Mouse (Mus musculus): ENCODE results near the gene Lig1. TPM values are rescaled to one million over a fixed set of nuclear protein-coding genes. Genes with fewer than 3 reads are reported as not detected.

The Lig1 gene
- polyA plus RNA-seq, 1 experiment from 2014 or later, result 37.7 TPM

GRCm38 (mm10) chr7:13302780-13303179 lies 25.7 kb downstream of the Lig1 start:
- Histone ChIP-seq H3K36me3 (replicated peaks; ENCODE audit: control insufficient read depth, insufficient read depth) (peaks cover 92% of the 10 kb centered on the region), H3K4me1 (replicated peaks; ENCODE audit: control insufficient read depth, insufficient read depth, low read length) (no peaks in the 10 kb centered on the region), H3K27me3 (ENCODE audit: control insufficient read depth, insufficient read depth, low read length) (no peaks in the 10 kb centered on the region), H3K4me3 (replicated peaks; ENCODE audit: low read length) (no peak overlapping the region), H3K27ac (no peak overlapping the region), H3K9me3 (ENCODE audit: control insufficient read depth, low read length) (no peaks in the 10 kb centered on the region), H3K4me2 (replicated peaks) (no peak overlapping the region), H3K9ac (no peak overlapping the region)
- no peak for DNase-seq (ENCODE audit: low spot score)
- 93% methylated on average over 2 of the region's 2 CpGs for WGBS
- no peak for ATAC-seq (ENCODE audit: low FRiP score)

GRCm38 (mm10) chr7:13303372-13303771 lies 26.3 kb downstream of the Lig1 start:
- peaks cover 93% of the 10 kb centered on the region for H3K36me3 ChIP-seq (replicated peaks; ENCODE audit: control insufficient read depth, insufficient read depth)
- H3K4me2 ChIP-seq (replicated peaks), result no peak overlapping the region
- no peak overlapping the region for H3K27ac ChIP-seq
- H3K27me3 ChIP-seq (ENCODE audit: control insufficient read depth, insufficient read depth, low read length), result no peaks in the 10 kb centered on the region
- H3K4me3 ChIP-seq (replicated peaks; ENCODE audit: low read length), result no peak overlapping the region
- no peaks in the 10 kb centered on the region for H3K4me1 ChIP-seq (replicated peaks; ENCODE audit: control insufficient read depth, insufficient read depth, low read length)
- DNase-seq (ENCODE audit: low spot score), result no peak
- H3K9ac ChIP-seq, result no peak overlapping the region
- ATAC-seq (ENCODE audit: low FRiP score), result no peak
- no peaks in the 10 kb centered on the region for H3K9me3 ChIP-seq (ENCODE audit: control insufficient read depth, low read length)

- no peak for DNase-seq (ENCODE audit: low spot score)
- Histone ChIP-seq H3K9me3 (ENCODE audit: control insufficient read depth, low read length) (no peaks in the 10 kb centered on the region), H3K27ac (no peak overlapping the region), H3K4me1 (replicated peaks; ENCODE audit: control insufficient read depth, insufficient read depth, low read length) (no peaks in the 10 kb centered on the region), H3K9ac (no peak overlapping the region), H3K4me2 (replicated peaks) (no peak overlapping the region), H3K4me3 (replicated peaks; ENCODE audit: low read length) (no peak overlapping the region), H3K27me3 (ENCODE audit: control insufficient read depth, insufficient read depth, low read length) (no peaks in the 10 kb centered on the region), H3K36me3 (replicated peaks; ENCODE audit: control insufficient read depth, insufficient read depth) (peaks cover 82% of the 10 kb centered on the region)
- ATAC-seq (ENCODE audit: low FRiP score), result no peak
- WGBS, result 89% methylated on average over 2 of the region's 2 CpGs
These were observed 32.3 kb downstream of the Lig1 start for GRCm38 (mm10) chr7:13309407-13309806.

GRCm38 (mm10) chr7:13310493-13311199 lies 33.6 kb downstream of the Lig1 start:
- no peak overlapping the region for H3K4me3 ChIP-seq (replicated peaks; ENCODE audit: low read length)
- no peaks in the 10 kb centered on the region for H3K27me3 ChIP-seq (ENCODE audit: control insufficient read depth, insufficient read depth, low read length)
- H3K4me2 ChIP-seq (replicated peaks), result no peak overlapping the region
- no peaks in the 10 kb centered on the region for H3K9me3 ChIP-seq (ENCODE audit: control insufficient read depth, low read length)
- 93% methylated on average over 6 of the region's 6 CpGs for WGBS
- H3K36me3 ChIP-seq (replicated peaks; ENCODE audit: control insufficient read depth, insufficient read depth), result peaks cover 74% of the 10 kb centered on the region
- ATAC-seq (ENCODE audit: low FRiP score) (no peak), DNase-seq (ENCODE audit: low spot score) (no peak)
- H3K4me1 ChIP-seq (replicated peaks; ENCODE audit: control insufficient read depth, insufficient read depth, low read length), result no peaks in the 10 kb centered on the region
- no peak overlapping the region for H3K27ac ChIP-seq
- no peak overlapping the region for H3K9ac ChIP-seq

- WGBS, result over 99% methylated on average over 4 of the region's 4 CpGs
- no peak overlapping the region for H3K9ac ChIP-seq
- H3K27me3 ChIP-seq (ENCODE audit: control insufficient read depth, insufficient read depth, low read length), result no peaks in the 10 kb centered on the region
- H3K4me2 ChIP-seq (replicated peaks), result no peak overlapping the region
- no peak for ATAC-seq (ENCODE audit: low FRiP score)
- H3K4me3 ChIP-seq (replicated peaks; ENCODE audit: low read length), result no peak overlapping the region
- H3K4me1 ChIP-seq (replicated peaks; ENCODE audit: control insufficient read depth, insufficient read depth, low read length), result no peaks in the 10 kb centered on the region
- no peak for DNase-seq (ENCODE audit: low spot score)
- H3K27ac ChIP-seq, result no peak overlapping the region
- H3K9me3 ChIP-seq (ENCODE audit: control insufficient read depth, low read length), result no peaks in the 10 kb centered on the region
- peaks cover 68% of the 10 kb centered on the region for H3K36me3 ChIP-seq (replicated peaks; ENCODE audit: control insufficient read depth, insufficient read depth)
These were observed 34.3 kb downstream of the Lig1 start for GRCm38 (mm10) chr7:13311401-13311800.

- no peak for DNase-seq (ENCODE audit: low spot score)
- H3K4me1 ChIP-seq (replicated peaks; ENCODE audit: control insufficient read depth, insufficient read depth, low read length), result no peaks in the 10 kb centered on the region
- H3K9ac ChIP-seq, result no peak overlapping the region
- ATAC-seq (ENCODE audit: low FRiP score), result no peak
- H3K36me3 ChIP-seq (replicated peaks; ENCODE audit: control insufficient read depth, insufficient read depth), result peaks cover 41% of the 10 kb centered on the region
- H3K9me3 ChIP-seq (ENCODE audit: control insufficient read depth, low read length), result no peaks in the 10 kb centered on the region
- no peak overlapping the region for H3K4me3 ChIP-seq (replicated peaks; ENCODE audit: low read length)
- no peak overlapping the region for H3K27ac ChIP-seq
- H3K27me3 ChIP-seq (ENCODE audit: control insufficient read depth, insufficient read depth, low read length), result no peaks in the 10 kb centered on the region
- 88% methylated on average over 5 of the region's 5 CpGs for WGBS
- H3K4me2 ChIP-seq (replicated peaks), result no peak overlapping the region
These were observed 37.1 kb downstream of the Lig1 start for GRCm38 (mm10) chr7:13314095-13314597.

- Histone ChIP-seq H3K9ac (no peak overlapping the region), H3K4me2 (replicated peaks) (no peak overlapping the region), H3K27me3 (ENCODE audit: control insufficient read depth, insufficient read depth, low read length) (no peaks in the 10 kb centered on the region), H3K27ac (no peak overlapping the region), H3K4me3 (replicated peaks; ENCODE audit: low read length) (no peak overlapping the region), H3K9me3 (ENCODE audit: control insufficient read depth, low read length) (no peaks in the 10 kb centered on the region), H3K36me3 (replicated peaks; ENCODE audit: control insufficient read depth, insufficient read depth) (no peaks in the 10 kb centered on the region), H3K4me1 (replicated peaks; ENCODE audit: control insufficient read depth, insufficient read depth, low read length) (no peaks in the 10 kb centered on the region)
- no peak for ATAC-seq (ENCODE audit: low FRiP score)
- no peak for DNase-seq (ENCODE audit: low spot score)
- WGBS, result 90% methylated on average over 3 of the region's 3 CpGs
These were observed 44.3 kb downstream of the Lig1 start for GRCm38 (mm10) chr7:13321424-13321823.

- no peak for ATAC-seq (ENCODE audit: low FRiP score)
- no peak for DNase-seq (ENCODE audit: low spot score)
- H3K9ac ChIP-seq, result no peak within 1 kb of the TSS
- H3K4me3 ChIP-seq (replicated peaks; ENCODE audit: low read length), result no peak within 1 kb of the TSS
- no peaks in the 10 kb centered on the region for H3K27me3 ChIP-seq (ENCODE audit: control insufficient read depth, insufficient read depth, low read length)
- no peaks in the 10 kb centered on the region for H3K4me1 ChIP-seq (replicated peaks; ENCODE audit: control insufficient read depth, insufficient read depth, low read length)
- no peak within 1 kb of the TSS for H3K4me2 ChIP-seq (replicated peaks)
- H3K27ac ChIP-seq, result no peak within 1 kb of the TSS
- H3K9me3 ChIP-seq (ENCODE audit: control insufficient read depth, low read length), result no peaks in the 10 kb centered on the region
- H3K36me3 ChIP-seq (replicated peaks; ENCODE audit: control insufficient read depth, insufficient read depth), result no peaks in the 10 kb centered on the region
- WGBS, result 88% methylated on average over 2 of the region's 2 CpGs
These were observed 47.2 kb downstream of the Lig1 start, which contains the start of gene Pla2g4c for GRCm38 (mm10) chr7:13324316-13324715. Gene Pla2g4c, plus strand, starts transcription at chr7:13324655.

- no peak overlapping the region for H3K4me2 ChIP-seq (replicated peaks)
- H3K27ac ChIP-seq, result no peak overlapping the region
- H3K4me1 ChIP-seq (replicated peaks; ENCODE audit: control insufficient read depth, insufficient read depth, low read length), result no peaks in the 10 kb centered on the region
- H3K9ac ChIP-seq, result no peak overlapping the region
- DNase-seq (ENCODE audit: low spot score), result no peak
- no peak overlapping the region for H3K4me3 ChIP-seq (replicated peaks; ENCODE audit: low read length)
- ATAC-seq (ENCODE audit: low FRiP score), result no peak
- no peaks in the 10 kb centered on the region for H3K27me3 ChIP-seq (ENCODE audit: control insufficient read depth, insufficient read depth, low read length)
- peaks cover 17% of the 10 kb centered on the region; the same call in 1 of the 2 replicates for H3K36me3 ChIP-seq (replicated peaks; ENCODE audit: control insufficient read depth, insufficient read depth)
- WGBS, result 93% methylated on average over 2 of the region's 2 CpGs
- no peaks in the 10 kb centered on the region for H3K9me3 ChIP-seq (ENCODE audit: control insufficient read depth, low read length)
These were observed 53.5 kb downstream of the Lig1 start for GRCm38 (mm10) chr7:13330575-13330974.

Data from hindbrain, embryonic 14.5 days (tissue).